Mouse (Mus musculus): ENCODE data around the gene Olfr1202. TPM values are rescaled to one million over a fixed set of nuclear protein-coding genes. Genes with fewer than 3 reads are reported as not detected.

Olfr1202 gene
- total RNA-seq (2015; ENCODE audit: low replicate concordance), result not detected in 2 replicates
- total RNA-seq (2017; ENCODE audit: low replicate concordance), result not detected in 2 replicates

- ATAC-seq (replicated peaks; ENCODE audit: low FRiP score, poor library complexity, severe bottlenecking), result no peak
Measured at GRCm38 (mm10) chr2:88814196-88814595, at the start of gene Olfr1202. TSS of gene Olfr1202 (plus strand) at chr2:88814496.

GRCm38 (mm10) chr2:88770388-88770787, 43.9 kb upstream of the Olfr1202 start, which contains the start of gene Olfr1200:
TSS of gene Olfr1200 (minus strand) at chr2:88770488.
- ATAC-seq (replicated peaks; ENCODE audit: low FRiP score, poor library complexity, severe bottlenecking), result no peak

GRCm38 (mm10) chr2:88792736-88793135, 21.6 kb upstream of the Olfr1202 start, which contains the start of gene Olfr1201:
TSS of gene Olfr1201 (plus strand) at chr2:88793036.
- ATAC-seq (replicated peaks; ENCODE audit: low FRiP score, poor library complexity, severe bottlenecking), result no peak

GRCm38 (mm10) chr2:88829437-88829836, 15.1 kb downstream of the Olfr1202 start, which contains the start of gene Olfr1205:
TSS of gene Olfr1205 (plus strand) at chr2:88829737.
- no peak for ATAC-seq (replicated peaks; ENCODE audit: low FRiP score, poor library complexity, severe bottlenecking)

GRCm38 (mm10) chr2:88838477-88838876, 24.2 kb downstream of the Olfr1202 start:
- no peak for ATAC-seq (replicated peaks; ENCODE audit: low FRiP score, poor library complexity, severe bottlenecking)

- ATAC-seq (replicated peaks; ENCODE audit: low FRiP score, poor library complexity, severe bottlenecking), result no peak
Measured at GRCm38 (mm10) chr2:88848992-88849391, 34.7 kb downstream of the Olfr1202 start, which contains the start of gene Olfr1204. TSS of gene Olfr1204 (plus strand) at chr2:88849292.

- ATAC-seq (replicated peaks; ENCODE audit: low FRiP score, poor library complexity, severe bottlenecking), result no peak
Measured at GRCm38 (mm10) chr2:88862931-88863330, 48.6 kb downstream of the Olfr1202 start, which contains the start of gene Olfr1206. TSS of gene Olfr1206 (plus strand) at chr2:88863231.

Other genes with a start within 250 kb of the Olfr1202 start
- not detected in 2 replicates for gene Olfr1189, start 228.0 kb upstream of the Olfr1202 start, total RNA-seq (2015; ENCODE audit: low replicate concordance)
- gene Olfr1189, start 228.0 kb upstream of the Olfr1202 start, total RNA-seq (2017; ENCODE audit: low replicate concordance), result not detected in 2 replicates
- gene Olfr1191-ps1, start 174.0 kb upstream of the Olfr1202 start, total RNA-seq (2015; ENCODE audit: low replicate concordance), result not detected in 2 replicates
- not detected in 2 replicates for gene Olfr1191-ps1, start 174.0 kb upstream of the Olfr1202 start, total RNA-seq (2017; ENCODE audit: low replicate concordance)
- gene Olfr1192-ps1, start 166.0 kb upstream of the Olfr1202 start, total RNA-seq (2015; ENCODE audit: low replicate concordance), result not detected in 2 replicates
- not detected in 2 replicates for gene Olfr1192-ps1, start 166.0 kb upstream of the Olfr1202 start, total RNA-seq (2017; ENCODE audit: low replicate concordance)
- not detected in 2 replicates for gene Olfr1193, start 138.9 kb upstream of the Olfr1202 start, total RNA-seq (2015; ENCODE audit: low replicate concordance)
- gene Olfr1193, start 138.9 kb upstream of the Olfr1202 start, total RNA-seq (2017; ENCODE audit: low replicate concordance), result not detected in 2 replicates
- gene Olfr1195, start 125.3 kb upstream of the Olfr1202 start, total RNA-seq (2015; ENCODE audit: low replicate concordance), result not detected in 2 replicates
- gene Olfr1195, start 125.3 kb upstream of the Olfr1202 start, total RNA-seq (2017; ENCODE audit: low replicate concordance), result not detected in 2 replicates
- gene Olfr1196, start 109.9 kb upstream of the Olfr1202 start, total RNA-seq (2015; ENCODE audit: low replicate concordance), result not detected in 2 replicates
- gene Olfr1196, start 109.9 kb upstream of the Olfr1202 start, total RNA-seq (2017; ENCODE audit: low replicate concordance), result not detected in 2 replicates
- gene Olfr1197, start 82.1 kb upstream of the Olfr1202 start, total RNA-seq (2015; ENCODE audit: low replicate concordance), result not detected in 2 replicates
- gene Olfr1197, start 82.1 kb upstream of the Olfr1202 start, total RNA-seq (2017; ENCODE audit: low replicate concordance), result not detected in 2 replicates
- gene Olfr1198, start 63.1 kb upstream of the Olfr1202 start, total RNA-seq (2015; ENCODE audit: low replicate concordance), result not detected in 2 replicates
- not detected in 2 replicates for gene Olfr1198, start 63.1 kb upstream of the Olfr1202 start, total RNA-seq (2017; ENCODE audit: low replicate concordance)
- gene Olfr1199, start 54.0 kb upstream of the Olfr1202 start, total RNA-seq (2015; ENCODE audit: low replicate concordance), result not detected in 2 replicates
- not detected in 2 replicates for gene Olfr1199, start 54.0 kb upstream of the Olfr1202 start, total RNA-seq (2017; ENCODE audit: low replicate concordance)
- gene Olfr1200, start 44.0 kb upstream of the Olfr1202 start, total RNA-seq (2015; ENCODE audit: low replicate concordance), result not detected in 2 replicates
- not detected in 2 replicates for gene Olfr1200, start 44.0 kb upstream of the Olfr1202 start, total RNA-seq (2017; ENCODE audit: low replicate concordance)
- not detected in 2 replicates for gene Olfr1201, start 21.5 kb upstream of the Olfr1202 start, total RNA-seq (2015; ENCODE audit: low replicate concordance)
- not detected in 2 replicates for gene Olfr1201, start 21.5 kb upstream of the Olfr1202 start, total RNA-seq (2017; ENCODE audit: low replicate concordance)
- gene Olfr1205, start 15.2 kb downstream of the Olfr1202 start, total RNA-seq (2015; ENCODE audit: low replicate concordance), result not detected in 2 replicates
- not detected in 2 replicates for gene Olfr1205, start 15.2 kb downstream of the Olfr1202 start, total RNA-seq (2017; ENCODE audit: low replicate concordance)
- gene Olfr1204, start 34.8 kb downstream of the Olfr1202 start, total RNA-seq (2015; ENCODE audit: low replicate concordance), result not detected in 2 replicates
- not detected in 2 replicates for gene Olfr1204, start 34.8 kb downstream of the Olfr1202 start, total RNA-seq (2017; ENCODE audit: low replicate concordance)
- not detected in 2 replicates for gene Olfr1206, start 48.7 kb downstream of the Olfr1202 start, total RNA-seq (2015; ENCODE audit: low replicate concordance)
- gene Olfr1206, start 48.7 kb downstream of the Olfr1202 start, total RNA-seq (2017; ENCODE audit: low replicate concordance), result not detected in 2 replicates
- not detected in 2 replicates for gene Olfr1208, start 87.8 kb downstream of the Olfr1202 start, total RNA-seq (2015; ENCODE audit: low replicate concordance)
- not detected in 2 replicates for gene Olfr1208, start 87.8 kb downstream of the Olfr1202 start, total RNA-seq (2017; ENCODE audit: low replicate concordance)
- not detected in 2 replicates for gene Olfr1209, start 100.7 kb downstream of the Olfr1202 start, total RNA-seq (2015; ENCODE audit: low replicate concordance)
- gene Olfr1209, start 100.7 kb downstream of the Olfr1202 start, total RNA-seq (2017; ENCODE audit: low replicate concordance), result not detected in 2 replicates
- not detected in 2 replicates for gene Olfr1211, start 123.6 kb downstream of the Olfr1202 start, total RNA-seq (2015; ENCODE audit: low replicate concordance)
- not detected in 2 replicates for gene Olfr1211, start 123.6 kb downstream of the Olfr1202 start, total RNA-seq (2017; ENCODE audit: low replicate concordance)
- gene Olfr1212, start 139.5 kb downstream of the Olfr1202 start, total RNA-seq (2015; ENCODE audit: low replicate concordance), result not detected in 2 replicates
- not detected in 2 replicates for gene Olfr1212, start 139.5 kb downstream of the Olfr1202 start, total RNA-seq (2017; ENCODE audit: low replicate concordance)
- gene Gm13762, start 165.8 kb downstream of the Olfr1202 start, total RNA-seq (2015; ENCODE audit: low replicate concordance), result not detected in 2 replicates
- gene Gm13762, start 165.8 kb downstream of the Olfr1202 start, total RNA-seq (2017; ENCODE audit: low replicate concordance), result not detected in 2 replicates
- not detected in 2 replicates for gene Olfr1214, start 178.2 kb downstream of the Olfr1202 start, total RNA-seq (2015; ENCODE audit: low replicate concordance)
- gene Olfr1214, start 178.2 kb downstream of the Olfr1202 start, total RNA-seq (2017; ENCODE audit: low replicate concordance), result not detected in 2 replicates
- not detected in 2 replicates for gene Olfr1215, start 192.5 kb downstream of the Olfr1202 start, total RNA-seq (2015; ENCODE audit: low replicate concordance)
- gene Olfr1215, start 192.5 kb downstream of the Olfr1202 start, total RNA-seq (2017; ENCODE audit: low replicate concordance), result not detected in 2 replicates
- gene Olfr1216, start 203.8 kb downstream of the Olfr1202 start, total RNA-seq (2015; ENCODE audit: low replicate concordance), result not detected in 2 replicates
- gene Olfr1216, start 203.8 kb downstream of the Olfr1202 start, total RNA-seq (2017; ENCODE audit: low replicate concordance), result not detected in 2 replicates
- not detected in 2 replicates for gene Olfr1217, start 217.6 kb downstream of the Olfr1202 start, total RNA-seq (2015; ENCODE audit: low replicate concordance)
- not detected in 2 replicates for gene Olfr1217, start 217.6 kb downstream of the Olfr1202 start, total RNA-seq (2017; ENCODE audit: low replicate concordance)
- gene Olfr1218, start 246.7 kb downstream of the Olfr1202 start, total RNA-seq (2015; ENCODE audit: low replicate concordance), result not detected in 2 replicates
- not detected in 2 replicates for gene Olfr1218, start 246.7 kb downstream of the Olfr1202 start, total RNA-seq (2017; ENCODE audit: low replicate concordance)